Mouse (Mus musculus): ENCODE data around the gene Prkch. TPM values are rescaled to one million over a fixed set of nuclear protein-coding genes. Genes with fewer than 3 reads are reported as not detected.

The Prkch gene
- polyA plus RNA-seq, 1 experiment from 2014 or later = 11.2 TPM

DNA sequence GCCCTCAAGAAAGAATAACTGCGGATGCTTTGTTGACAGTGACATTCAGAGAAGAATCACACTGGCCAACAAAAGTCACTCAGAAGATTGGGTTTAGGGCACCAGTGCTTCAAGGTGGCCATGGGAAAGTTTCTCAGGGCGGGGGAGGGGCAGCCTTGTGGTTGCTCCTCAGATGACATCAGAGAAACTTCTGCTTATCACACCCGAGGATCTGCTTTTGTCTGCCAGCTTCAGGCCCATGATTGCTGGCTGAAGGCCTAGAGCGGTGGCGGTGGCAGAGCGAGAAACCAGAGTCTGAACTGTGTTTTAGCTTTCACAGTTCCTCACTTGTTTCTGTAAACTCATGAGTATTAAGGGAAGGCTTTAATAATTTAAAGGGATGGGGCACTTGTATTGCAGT is 13.6 kb downstream of the Prkch start:
- H3K4me2 ChIP-seq = no peak overlapping the region
- no peak overlapping the region for H3K4me3 ChIP-seq (replicated peaks)
- H3K9me3 ChIP-seq = no peaks in the 10 kb centered on the region
- H3K27ac ChIP-seq = no peak overlapping the region
- H3K9ac ChIP-seq (replicated peaks) = no peak overlapping the region
- no peak for ATAC-seq (ENCODE audit: insufficient number of reproducible peaks, insufficient read depth, low FRiP score, low TSS enrichment, low read depth)
- peaks cover 3% of the 10 kb centered on the region; the same call in 1 of the 2 replicates for H3K4me1 ChIP-seq (replicated peaks)
- 0 out of 2 replicates have a peak, but pooled peaks cover 3% of the 10 kb centered on the region for H3K27me3 ChIP-seq
- no peaks in the 10 kb centered on the region for H3K36me3 ChIP-seq
- 35% methylated on average over 6 of the region's 6 CpGs for WGBS

DNA sequence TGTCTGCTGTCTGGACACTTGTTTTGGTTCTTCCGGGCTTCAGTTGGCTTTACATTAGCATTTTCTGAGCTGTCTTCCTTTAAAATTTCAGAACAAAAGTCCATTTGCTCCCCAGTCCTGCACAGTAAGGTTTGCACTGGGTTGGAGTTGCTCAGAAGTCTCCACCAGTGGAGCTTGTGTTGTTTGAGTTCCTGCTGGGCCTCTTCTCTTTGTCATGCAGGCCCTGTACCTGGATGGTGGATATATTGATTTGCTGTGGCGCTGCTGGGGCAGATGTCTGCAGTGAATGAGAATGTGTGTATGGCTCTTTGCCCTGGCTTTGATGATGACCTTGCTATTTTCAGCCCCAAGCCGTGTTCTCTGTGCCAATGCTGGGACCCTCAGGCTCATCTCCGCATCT is 15.9 kb downstream of the Prkch start:
- 79% methylated on average over 4 of the region's 4 CpGs for WGBS
- no peaks in the 10 kb centered on the region for H3K9me3 ChIP-seq
- H3K4me1 ChIP-seq (replicated peaks) = peaks cover 3% of the 10 kb centered on the region; the same call in 1 of the 2 replicates
- no peaks in the 10 kb centered on the region for H3K36me3 ChIP-seq
- H3K4me3 ChIP-seq (replicated peaks) = no peak overlapping the region
- no peak overlapping the region for H3K27ac ChIP-seq
- H3K27me3 ChIP-seq = 0 out of 2 replicates have a peak, but pooled peaks cover 3% of the 10 kb centered on the region
- no peak overlapping the region for H3K4me2 ChIP-seq
- ATAC-seq (ENCODE audit: insufficient number of reproducible peaks, insufficient read depth, low FRiP score, low TSS enrichment, low read depth) = no peak
- no peak overlapping the region for H3K9ac ChIP-seq (replicated peaks)

DNA sequence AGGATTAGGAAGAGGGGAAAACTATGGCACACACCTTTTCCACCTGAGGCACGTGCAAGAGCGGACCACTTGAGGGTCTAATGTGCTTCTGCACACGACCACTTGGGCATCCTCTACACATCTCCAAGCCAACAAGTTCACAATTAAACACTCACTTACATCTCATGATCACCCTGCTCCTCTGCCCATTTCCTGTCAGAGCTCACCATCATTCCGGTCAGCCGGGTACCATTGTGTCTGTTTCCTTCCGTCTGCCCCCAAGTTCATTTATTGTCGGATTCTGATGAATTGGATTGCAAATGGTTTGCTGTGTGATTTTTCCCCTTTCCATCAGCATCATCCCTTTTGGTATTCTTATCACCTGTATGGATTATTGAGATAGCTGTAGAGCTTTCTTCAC is 18.4 kb downstream of the Prkch start:
- ATAC-seq (ENCODE audit: insufficient number of reproducible peaks, insufficient read depth, low FRiP score, low TSS enrichment, low read depth) = no peak
- Histone ChIP-seq H3K4me3 (replicated peaks) (no peak overlapping the region), H3K27me3 (0 out of 2 replicates have a peak, but pooled peaks cover 1% of the 10 kb centered on the region), H3K9me3 (no peaks in the 10 kb centered on the region), H3K9ac (replicated peaks) (no peak overlapping the region), H3K36me3 (no peaks in the 10 kb centered on the region), H3K27ac (no peak overlapping the region), H3K4me2 (no peak overlapping the region), H3K4me1 (replicated peaks) (peaks cover 9% of the 10 kb centered on the region)
- WGBS = 90% methylated on average over 7 of the region's 7 CpGs

DNA sequence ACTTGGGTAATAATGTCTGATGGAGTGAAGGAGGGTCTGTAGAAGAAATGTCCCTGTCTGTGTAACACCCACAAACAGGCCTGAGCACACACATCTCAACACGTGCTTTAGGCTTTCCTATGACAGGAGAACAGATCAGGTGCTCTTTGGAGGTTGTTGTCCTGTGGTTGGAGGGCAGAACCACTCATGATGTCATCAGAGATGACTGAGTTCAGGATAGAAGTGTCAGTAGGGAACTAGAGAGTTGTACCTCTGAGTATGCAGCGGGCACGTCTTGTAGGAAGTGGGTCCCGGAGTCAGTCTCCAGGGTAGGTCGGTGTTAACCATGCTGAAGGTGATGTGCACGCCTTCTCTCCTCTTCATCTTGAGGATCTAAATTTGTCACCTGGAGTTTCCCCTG is 19.1 kb downstream of the Prkch start:
- Histone ChIP-seq H3K4me1 (replicated peaks) (peaks cover 16% of the 10 kb centered on the region), H3K27me3 (no peaks in the 10 kb centered on the region), H3K4me2 (no peak overlapping the region), H3K36me3 (no peaks in the 10 kb centered on the region), H3K4me3 (replicated peaks) (no peak overlapping the region), H3K9me3 (no peaks in the 10 kb centered on the region), H3K9ac (replicated peaks) (no peak overlapping the region), H3K27ac (no peak overlapping the region)
- WGBS = 84% methylated on average over 6 of the region's 6 CpGs
- ATAC-seq (ENCODE audit: insufficient number of reproducible peaks, insufficient read depth, low FRiP score, low TSS enrichment, low read depth) = no peak

DNA sequence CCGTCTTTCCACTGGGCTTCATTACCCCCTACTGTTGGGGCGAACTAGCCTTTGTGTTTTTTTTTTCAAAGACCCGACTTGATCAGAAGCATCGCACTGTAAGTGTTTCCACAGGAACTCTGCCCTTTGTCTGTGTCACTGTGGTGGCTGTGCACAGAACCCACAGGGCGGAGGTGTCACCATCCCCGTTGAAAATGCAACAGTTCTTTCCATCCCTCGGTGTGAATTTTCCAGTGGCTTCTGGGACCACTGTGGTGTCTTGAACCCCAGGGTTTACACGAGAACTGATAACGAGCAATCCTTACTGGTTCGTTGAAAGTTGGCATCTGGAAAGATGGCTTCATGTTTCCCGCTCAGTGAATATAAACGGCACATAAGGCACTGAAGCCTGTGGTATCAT is 20.2 kb downstream of the Prkch start:
- Histone ChIP-seq H3K27ac (no peak overlapping the region), H3K27me3 (no peaks in the 10 kb centered on the region), H3K9me3 (no peaks in the 10 kb centered on the region), H3K4me2 (no peak overlapping the region), H3K4me3 (replicated peaks) (no peak overlapping the region), H3K4me1 (replicated peaks) (peaks cover 13% of the 10 kb centered on the region), H3K9ac (replicated peaks) (no peak overlapping the region), H3K36me3 (no peaks in the 10 kb centered on the region)
- WGBS = 75% methylated on average over 12 of the region's 12 CpGs
- no peak for ATAC-seq (ENCODE audit: insufficient number of reproducible peaks, insufficient read depth, low FRiP score, low TSS enrichment, low read depth)

DNA sequence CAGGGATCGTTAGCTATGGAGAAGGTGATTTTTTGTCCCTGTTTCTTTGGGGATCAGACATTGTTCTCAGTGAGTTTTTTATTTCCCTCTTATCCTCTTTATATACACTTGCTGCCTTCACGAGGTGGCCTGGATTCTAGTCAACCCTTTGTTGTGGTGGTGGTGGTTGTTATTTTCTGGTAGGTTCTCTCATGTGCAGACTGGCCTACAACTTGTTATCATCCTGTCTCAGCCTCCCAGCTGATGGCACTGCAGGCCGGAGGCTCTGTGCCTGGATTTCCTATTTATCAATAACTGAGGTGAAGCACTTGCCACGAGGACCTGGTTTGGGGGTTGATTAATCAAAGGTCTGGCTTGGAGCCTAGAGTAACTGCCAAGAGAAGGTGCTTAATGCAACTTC is 20.6 kb downstream of the Prkch start:
- Histone ChIP-seq H3K27me3 (no peaks in the 10 kb centered on the region), H3K9me3 (no peaks in the 10 kb centered on the region), H3K9ac (replicated peaks) (no peak overlapping the region), H3K36me3 (no peaks in the 10 kb centered on the region), H3K4me3 (replicated peaks) (no peak overlapping the region), H3K27ac (no peak overlapping the region), H3K4me2 (no peak overlapping the region), H3K4me1 (replicated peaks) (peaks cover 13% of the 10 kb centered on the region)
- no peak for ATAC-seq (ENCODE audit: insufficient number of reproducible peaks, insufficient read depth, low FRiP score, low TSS enrichment, low read depth)
- WGBS = 80% methylated on average over 4 of the region's 4 CpGs

DNA sequence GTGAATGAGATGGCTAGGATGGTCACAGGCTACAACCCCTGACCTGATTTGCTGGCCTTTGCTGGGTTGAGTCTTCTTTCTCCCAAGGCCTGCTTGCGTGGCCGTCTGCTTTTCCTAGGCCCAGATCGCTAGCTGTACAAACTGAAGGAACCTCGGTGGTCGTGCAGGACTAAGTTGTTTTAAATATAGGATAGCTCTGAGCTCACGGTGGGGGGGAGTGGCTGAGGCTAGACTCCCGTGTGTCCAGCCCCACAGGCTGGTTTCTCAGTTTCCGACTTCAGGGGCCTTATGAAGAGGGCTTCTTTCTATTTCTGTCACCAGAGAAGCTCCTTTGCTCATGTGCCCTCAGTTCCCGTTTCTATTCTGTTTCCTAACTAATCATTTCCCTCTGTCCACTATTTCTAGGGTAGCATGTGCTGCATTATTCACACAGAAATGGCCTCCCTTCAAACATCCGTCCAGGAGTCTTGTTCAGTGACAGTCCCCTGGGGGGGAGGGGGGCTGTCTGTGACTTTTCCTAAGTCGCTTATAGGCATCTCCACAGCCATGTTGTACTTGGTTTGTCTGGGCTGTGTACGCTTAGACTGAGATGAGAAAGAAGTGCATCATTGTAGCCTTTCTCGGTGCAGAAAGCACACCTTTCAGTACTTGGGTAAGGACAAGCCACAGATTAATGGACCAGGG is 22.9 kb downstream of the Prkch start:
- Histone ChIP-seq H3K4me2 (no peak overlapping the region), H3K36me3 (no peaks in the 10 kb centered on the region), H3K4me1 (replicated peaks) (peaks cover 13% of the 10 kb centered on the region), H3K4me3 (replicated peaks) (no peak overlapping the region), H3K9ac (replicated peaks) (no peak overlapping the region), H3K9me3 (0 out of 2 replicates have a peak, but pooled peaks cover under 1% of the 10 kb centered on the region), H3K27me3 (no peaks in the 10 kb centered on the region), H3K27ac (no peak overlapping the region)
- WGBS = 51% methylated on average over 13 of the region's 13 CpGs
- no peak for ATAC-seq (ENCODE audit: insufficient number of reproducible peaks, insufficient read depth, low FRiP score, low TSS enrichment, low read depth)

DNA sequence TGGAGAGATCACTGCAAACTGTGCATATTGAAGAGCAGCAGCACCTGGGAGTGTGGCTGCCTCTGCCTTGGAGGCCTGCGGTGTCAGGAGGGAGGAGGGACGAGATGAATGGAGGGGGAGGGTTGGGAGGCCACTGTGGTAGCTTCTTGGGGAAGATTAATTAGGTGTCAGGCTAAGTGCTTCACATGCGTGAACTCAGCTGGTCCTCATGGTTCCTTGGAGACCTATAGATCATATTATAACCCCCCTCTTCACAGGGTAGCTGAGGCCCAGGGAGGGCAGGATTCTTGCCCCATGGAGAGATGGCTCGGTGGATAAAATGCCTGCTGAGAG is 23.4 kb downstream of the Prkch start:
- Histone ChIP-seq H3K9me3 (0 out of 2 replicates have a peak, but pooled peaks cover 4% of the 10 kb centered on the region), H3K27ac (no peak overlapping the region), H3K4me1 (replicated peaks) (peaks cover 13% of the 10 kb centered on the region), H3K27me3 (no peaks in the 10 kb centered on the region), H3K4me2 (no peak overlapping the region), H3K9ac (replicated peaks) (no peak overlapping the region), H3K4me3 (replicated peaks) (no peak overlapping the region), H3K36me3 (no peaks in the 10 kb centered on the region)
- ATAC-seq (ENCODE audit: insufficient number of reproducible peaks, insufficient read depth, low FRiP score, low TSS enrichment, low read depth) = no peak
- whole genome bisulfite sequencing = 13% methylated on average over 4 of the region's 4 CpGs

DNA sequence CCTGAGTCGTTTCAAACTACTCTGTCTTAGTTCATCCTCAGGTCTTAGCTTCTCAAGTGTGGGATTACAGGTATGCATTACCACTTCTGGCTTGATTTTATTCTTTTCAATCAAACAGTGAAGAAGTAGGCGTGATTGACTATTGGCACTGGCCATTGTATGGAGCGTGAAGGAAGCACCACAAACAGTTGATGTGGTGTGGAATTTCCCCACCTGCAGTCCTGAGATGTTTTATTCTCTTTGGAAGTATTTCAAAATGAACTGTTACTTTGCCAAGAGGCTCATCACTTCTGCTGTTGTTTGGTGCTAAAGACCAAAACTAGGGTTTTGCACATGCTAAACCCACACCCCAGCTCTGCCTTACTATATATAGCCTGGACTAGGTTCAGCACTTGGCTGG is 24.7 kb downstream of the Prkch start:
- no peak for ATAC-seq (ENCODE audit: insufficient number of reproducible peaks, insufficient read depth, low FRiP score, low TSS enrichment, low read depth)
- H3K4me1 ChIP-seq (replicated peaks) = peaks cover 13% of the 10 kb centered on the region
- no peak overlapping the region for H3K4me2 ChIP-seq
- no peaks in the 10 kb centered on the region for H3K27me3 ChIP-seq
- 0 out of 2 replicates have a peak, but pooled peaks cover 4% of the 10 kb centered on the region for H3K9me3 ChIP-seq
- no peaks in the 10 kb centered on the region for H3K36me3 ChIP-seq
- H3K27ac ChIP-seq = no peak overlapping the region
- no peak overlapping the region for H3K9ac ChIP-seq (replicated peaks)
- WGBS = 86% methylated on average over 3 of the region's 3 CpGs
- no peak overlapping the region for H3K4me3 ChIP-seq (replicated peaks)

DNA sequence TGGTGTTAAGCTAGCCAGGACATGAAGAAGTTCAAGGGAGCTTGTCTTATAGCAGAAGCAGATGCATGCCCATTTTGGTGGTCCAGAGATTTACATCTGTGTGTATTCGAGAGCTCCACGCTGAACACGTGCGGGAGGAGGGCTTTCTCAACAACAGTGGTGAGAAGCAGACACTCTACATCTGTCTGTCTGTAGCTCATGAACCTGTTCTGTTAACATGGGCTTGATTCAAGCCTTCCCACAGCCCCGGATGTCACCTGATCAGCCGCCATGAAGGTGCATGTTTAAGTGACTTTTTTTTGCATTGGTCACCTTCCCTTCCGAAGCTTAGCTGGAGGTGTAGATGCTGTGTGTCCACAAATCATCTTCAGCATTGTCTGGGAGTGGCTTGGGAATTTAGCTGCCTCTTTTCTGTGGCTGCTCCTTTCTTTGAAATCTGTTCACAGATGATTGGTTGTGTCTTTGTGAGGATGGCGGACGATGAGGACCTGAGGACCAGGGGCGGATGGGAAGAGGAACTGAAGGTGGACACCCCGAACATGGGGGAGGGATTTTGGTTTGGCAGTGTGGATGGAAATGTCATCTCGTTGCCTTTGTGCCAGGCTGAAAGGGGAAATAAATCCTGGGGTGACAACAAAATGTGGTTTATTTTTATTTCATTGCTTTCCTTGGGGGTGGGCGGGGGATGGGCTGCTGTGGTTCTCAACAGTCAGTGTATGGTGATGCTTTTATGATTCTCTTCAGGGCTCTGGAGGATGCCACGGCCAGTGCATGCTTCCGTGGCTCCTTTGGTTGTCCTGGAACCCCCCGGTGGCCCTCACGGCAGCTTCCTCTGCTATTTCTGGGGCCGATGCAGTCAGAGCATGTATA is 25.3 kb downstream of the Prkch start:
- no peak for ATAC-seq (ENCODE audit: insufficient number of reproducible peaks, insufficient read depth, low FRiP score, low TSS enrichment, low read depth)
- no peak overlapping the region for H3K4me2 ChIP-seq
- no peaks in the 10 kb centered on the region for H3K27me3 ChIP-seq
- no peaks in the 10 kb centered on the region for H3K36me3 ChIP-seq
- WGBS = 79% methylated on average over 18 of the region's 18 CpGs
- H3K4me1 ChIP-seq (replicated peaks) = peaks cover 13% of the 10 kb centered on the region
- no peak overlapping the region for H3K4me3 ChIP-seq (replicated peaks)
- no peak overlapping the region for H3K9ac ChIP-seq (replicated peaks)
- 0 out of 2 replicates have a peak, but pooled peaks cover 4% of the 10 kb centered on the region for H3K9me3 ChIP-seq
- H3K27ac ChIP-seq = no peak overlapping the region

DNA sequence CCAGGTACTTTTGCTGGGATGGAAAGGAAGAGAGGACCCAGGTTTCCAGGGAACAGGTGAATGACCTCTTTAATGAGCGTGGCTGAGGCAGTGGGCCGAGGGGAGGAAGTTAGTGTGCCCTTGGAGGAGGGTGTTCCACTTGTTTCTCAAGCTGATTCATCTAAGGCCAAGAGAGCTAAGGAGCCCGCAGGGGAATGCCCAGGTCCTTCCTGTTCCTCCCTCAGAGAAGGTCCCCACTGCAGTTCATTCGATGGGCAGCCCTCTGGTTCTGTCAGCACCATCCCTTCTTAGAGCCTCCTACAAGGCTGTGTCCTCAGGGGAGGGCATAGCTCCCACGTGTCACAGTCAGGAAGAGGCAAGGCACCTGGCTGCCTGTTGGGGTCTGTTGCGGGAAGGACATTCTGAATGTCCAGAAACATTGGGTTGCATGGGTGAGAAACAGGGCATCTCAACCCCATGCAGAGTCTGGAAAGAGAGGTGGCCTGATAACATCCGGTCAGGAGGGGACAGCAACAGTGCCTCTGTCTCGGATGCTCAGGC is 26.3 kb downstream of the Prkch start:
- Histone ChIP-seq H3K4me3 (replicated peaks) (no peak overlapping the region), H3K9me3 (0 out of 2 replicates have a peak, but pooled peaks cover 4% of the 10 kb centered on the region), H3K9ac (replicated peaks) (no peak overlapping the region), H3K4me2 (no peak overlapping the region), H3K36me3 (no peaks in the 10 kb centered on the region), H3K4me1 (replicated peaks) (peaks cover 13% of the 10 kb centered on the region), H3K27me3 (no peaks in the 10 kb centered on the region), H3K27ac (no peak overlapping the region)
- WGBS = 80% methylated on average over 8 of the region's 8 CpGs
- no peak for ATAC-seq (ENCODE audit: insufficient number of reproducible peaks, insufficient read depth, low FRiP score, low TSS enrichment, low read depth)
